Mouse (Mus musculus) midbrain, embryonic 10.5 days (tissue): ENCODE data around the gene She. TPM values are rescaled to one million over a fixed set of nuclear protein-coding genes. Genes with fewer than 3 reads are reported as not detected.
"Not testable (repeated sequence)": the region's sequence is repeated elsewhere in the genome, so short reads cannot be mapped to it uniquely, and the experiment has no call there.

Experiments
- DNase-seq: peaks from one replicate; pipeline ENCODE4 v3.0.0-alpha.2; 2017; ENCODE audit warnings: low spot score
- H3K27ac ChIP-seq: fragments of 300-500 bp; sonication (generic); replicated peaks from 2 replicates; pipeline ENCODE4 v1.5.1; 2016; ENCODE audit warnings: mild to moderate bottlenecking
- H3K27me3 ChIP-seq: fragments of 300-500 bp; sonication (generic); 2 replicates; pipeline ENCODE4 v1.6.1; 2016; ENCODE audit warnings: low read depth, mild to moderate bottlenecking; ENCODE audit not compliant: poor library complexity, severe bottlenecking
- H3K36me3 ChIP-seq: fragments of 300-500 bp; sonication (generic); 2 replicates; pipeline ENCODE4 v1.6.1; 2016; ENCODE audit warnings: mild to moderate bottlenecking, moderate library complexity
- H3K4me1 ChIP-seq: fragments of 300-500 bp; sonication (generic); 2 replicates; pipeline ENCODE4 v1.6.1; 2016
- H3K4me3 ChIP-seq: fragments of 300-500 bp; sonication (generic); 2 replicates; pipeline ENCODE4 v1.5.1; 2016; ENCODE audit warnings: mild to moderate bottlenecking, moderate library complexity
- H3K9me3 ChIP-seq: fragments of 300-500 bp; sonication (generic); replicated peaks from 2 replicates; pipeline ENCODE4 v1.6.1; 2016; ENCODE audit warnings: mild to moderate bottlenecking
- WGBS: fragments of 180-500 bp; shearing (Covaris S2); methylation state at CpG from one replicate; pipeline ENCODE4 v1.1.7; 2016; 5-methylcytosine and 5-hydroxymethylcytosine counted together
- polyA plus RNA-seq: library from polyadenylated mRNA; unstranded; fragments of >200 nt; fragmentation: Nextera tagmentation; extraction: Ambion mirVana; gene quantifications from 2 replicates; pipeline ENCODE4 v1.2.1, GENCODE M21; 2016

The She gene
- polyA plus RNA-seq, 1 experiment from 2014 or later: 2.0 TPM

GRCm38 (mm10) chr3:89857353-89857752, 26.2 kb downstream of the She start:
- no peak for DNase-seq
- Histone ChIP-seq H3K9me3 (0 out of 2 replicates have a peak, but pooled peaks cover 3% of the 10 kb centered on the region), H3K36me3 (no peaks in the 10 kb centered on the region), H3K27ac (no peak overlapping the region), H3K4me3 (no peak overlapping the region), H3K4me1 (peaks cover 12% of the 10 kb centered on the region), H3K27me3 (0 out of 2 replicates have a peak, but pooled peaks cover 7% of the 10 kb centered on the region)
- WGBS: 80% methylated on average over 3 of the region's 3 CpGs

GRCm38 (mm10) chr3:89858123-89858522, 27.0 kb downstream of the She start:
- Histone ChIP-seq H3K9me3 (0 out of 2 replicates have a peak, but pooled peaks cover 3% of the 10 kb centered on the region), H3K27ac (no peak overlapping the region), H3K4me1 (peaks cover 12% of the 10 kb centered on the region), H3K4me3 (no peak overlapping the region), H3K27me3 (0 out of 2 replicates have a peak, but pooled peaks cover 7% of the 10 kb centered on the region), H3K36me3 (no peaks in the 10 kb centered on the region)
- WGBS: 17% methylated on average over 4 of the region's 4 CpGs
- no peak for DNase-seq

GRCm38 (mm10) chr3:89858888-89859287, 27.7 kb downstream of the She start:
- 79% methylated on average over 8 of the region's 8 CpGs for WGBS
- DNase-seq: no peak
- Histone ChIP-seq H3K4me1 (peaks cover 10% of the 10 kb centered on the region), H3K36me3 (no peaks in the 10 kb centered on the region), H3K27ac (no peak overlapping the region), H3K9me3 (0 out of 2 replicates have a peak, but pooled peaks cover 3% of the 10 kb centered on the region), H3K27me3 (0 out of 2 replicates have a peak, but pooled peaks cover 7% of the 10 kb centered on the region), H3K4me3 (no peak overlapping the region)

- no peak for DNase-seq
- no peak overlapping the region for H3K4me3 ChIP-seq
- H3K4me1 ChIP-seq: peaks cover 9% of the 10 kb centered on the region
- 76% methylated on average over 3 of the region's 3 CpGs for WGBS
- no peak overlapping the region for H3K27ac ChIP-seq
- 0 out of 2 replicates have a peak, but pooled peaks cover 3% of the 10 kb centered on the region for H3K9me3 ChIP-seq
- H3K36me3 ChIP-seq: no peaks in the 10 kb centered on the region
- H3K27me3 ChIP-seq: 0 out of 2 replicates have a peak, but pooled peaks cover 7% of the 10 kb centered on the region
Observed at GRCm38 (mm10) chr3:89859936-89860335, 28.8 kb downstream of the She start.

GRCm38 (mm10) chr3:89860343-89860742, 29.2 kb downstream of the She start:
- no peak for DNase-seq
- WGBS: 86% methylated on average over 3 of the region's 3 CpGs
- Histone ChIP-seq H3K9me3 (0 out of 2 replicates have a peak, but pooled peaks cover 3% of the 10 kb centered on the region), H3K27ac (no peak overlapping the region), H3K4me3 (no peak overlapping the region), H3K4me1 (peaks cover 9% of the 10 kb centered on the region), H3K27me3 (0 out of 2 replicates have a peak, but pooled peaks cover 7% of the 10 kb centered on the region), H3K36me3 (no peaks in the 10 kb centered on the region)

GRCm38 (mm10) chr3:89861070-89861469, 29.9 kb downstream of the She start:
- Histone ChIP-seq H3K36me3 (no peaks in the 10 kb centered on the region), H3K4me3 (no peak overlapping the region), H3K4me1 (peaks cover 9% of the 10 kb centered on the region), H3K27me3 (0 out of 2 replicates have a peak, but pooled peaks cover 7% of the 10 kb centered on the region), H3K9me3 (0 out of 2 replicates have a peak, but pooled peaks cover 3% of the 10 kb centered on the region), H3K27ac (peak overlapping the region; percentile 63; the same call in 1 of the 2 replicates)
- 18% methylated on average over 4 of the region's 4 CpGs for WGBS
- DNase-seq: no peak

GRCm38 (mm10) chr3:89862182-89862761, 31.1 kb downstream of the She start:
- Histone ChIP-seq H3K4me1 (peaks cover 9% of the 10 kb centered on the region), H3K4me3 (no peak overlapping the region), H3K27ac (no peak overlapping the region), H3K27me3 (0 out of 2 replicates have a peak, but pooled peaks cover 10% of the 10 kb centered on the region), H3K36me3 (no peaks in the 10 kb centered on the region), H3K9me3 (0 out of 2 replicates have a peak, but pooled peaks cover 2% of the 10 kb centered on the region)
- no peak for DNase-seq
- WGBS: 87% methylated on average over 8 of the region's 8 CpGs

- not testable (repeated sequence) for DNase-seq, H3K27ac ChIP-seq, H3K36me3 ChIP-seq, H3K4me3 ChIP-seq, H3K9me3 ChIP-seq
- Histone ChIP-seq H3K4me1 (peaks cover 16% of the 10 kb centered on the region), H3K27me3 (peaks cover 13% of the 10 kb centered on the region)
- 81% methylated on average over 3 of the region's 3 CpGs for WGBS
Observed at GRCm38 (mm10) chr3:89863276-89863675, 32.1 kb downstream of the She start.

- Histone ChIP-seq H3K27ac (no peak overlapping the region), H3K36me3 (no peaks in the 10 kb centered on the region), H3K4me3 (no peak overlapping the region), H3K4me1 (peaks cover 22% of the 10 kb centered on the region), H3K9me3 (no peaks in the 10 kb centered on the region), H3K27me3 (peaks cover 19% of the 10 kb centered on the region)
- DNase-seq: no peak
- WGBS: 79% methylated on average over 9 of the region's 9 CpGs
Observed at GRCm38 (mm10) chr3:89863716-89864509, 32.7 kb downstream of the She start.

- Histone ChIP-seq H3K27me3 (peaks cover 21% of the 10 kb centered on the region), H3K9me3 (no peaks in the 10 kb centered on the region), H3K4me3 (no peak overlapping the region), H3K4me1 (peaks cover 27% of the 10 kb centered on the region), H3K36me3 (no peaks in the 10 kb centered on the region), H3K27ac (no peak overlapping the region)
- no peak for DNase-seq
- WGBS: 72% methylated on average over 6 of the region's 6 CpGs
Observed at GRCm38 (mm10) chr3:89865020-89865419, 33.9 kb downstream of the She start.

GRCm38 (mm10) chr3:89865764-89866163, 34.6 kb downstream of the She start:
- no peak overlapping the region for H3K4me3 ChIP-seq
- H3K27ac ChIP-seq: no peak overlapping the region
- H3K27me3 ChIP-seq: peaks cover 24% of the 10 kb centered on the region
- no peak for DNase-seq
- peaks cover 29% of the 10 kb centered on the region for H3K4me1 ChIP-seq
- no peaks in the 10 kb centered on the region for H3K36me3 ChIP-seq
- 89% methylated on average over 4 of the region's 4 CpGs for WGBS
- no peaks in the 10 kb centered on the region for H3K9me3 ChIP-seq

- peaks cover 3% of the 10 kb centered on the region for H3K9me3 ChIP-seq
- DNase-seq: no peak
- H3K27me3 ChIP-seq: peaks cover 38% of the 10 kb centered on the region
- 76% methylated on average over 3 of the region's 4 CpGs for WGBS
- H3K4me1 ChIP-seq: peaks cover 26% of the 10 kb centered on the region
- H3K36me3 ChIP-seq: no peaks in the 10 kb centered on the region
- H3K27ac ChIP-seq: no peak overlapping the region
- no peak overlapping the region for H3K4me3 ChIP-seq
Observed at GRCm38 (mm10) chr3:89867651-89868050, 36.5 kb downstream of the She start.

GRCm38 (mm10) chr3:89868357-89868756, 37.2 kb downstream of the She start:
- 35% methylated on average over 7 of the region's 7 CpGs for WGBS
- peaks cover 39% of the 10 kb centered on the region for H3K27me3 ChIP-seq
- DNase-seq: peak; percentile 23
- no peak overlapping the region for H3K4me3 ChIP-seq
- no peak overlapping the region for H3K27ac ChIP-seq
- H3K36me3 ChIP-seq: no peaks in the 10 kb centered on the region
- H3K9me3 ChIP-seq: peaks cover 9% of the 10 kb centered on the region
- H3K4me1 ChIP-seq: peaks cover 26% of the 10 kb centered on the region
